Mouse (Mus musculus): ENCODE data around the gene Grm8.

Gene Grm8

DNA sequence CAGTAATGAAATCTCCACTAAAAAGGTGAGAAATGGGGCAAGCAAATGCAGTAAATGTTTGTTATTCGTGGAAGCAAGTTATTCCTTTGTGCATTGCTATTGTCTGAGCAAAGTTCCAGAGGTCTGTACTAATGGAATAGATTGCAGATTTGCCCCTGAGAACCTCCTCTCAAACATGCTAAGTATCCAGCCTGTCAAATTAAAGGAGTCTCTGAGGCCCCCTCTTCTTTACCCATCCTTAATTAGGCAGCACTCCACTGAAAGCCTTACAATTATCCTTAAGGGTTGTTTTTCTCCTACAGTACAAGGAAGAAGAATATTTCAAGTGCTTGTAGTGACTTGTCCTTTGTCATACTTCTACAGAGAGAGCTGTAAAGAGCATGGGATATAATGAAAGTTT, 617.4 kb downstream of the Grm8 start:
- no peak for DNase-seq

DNA sequence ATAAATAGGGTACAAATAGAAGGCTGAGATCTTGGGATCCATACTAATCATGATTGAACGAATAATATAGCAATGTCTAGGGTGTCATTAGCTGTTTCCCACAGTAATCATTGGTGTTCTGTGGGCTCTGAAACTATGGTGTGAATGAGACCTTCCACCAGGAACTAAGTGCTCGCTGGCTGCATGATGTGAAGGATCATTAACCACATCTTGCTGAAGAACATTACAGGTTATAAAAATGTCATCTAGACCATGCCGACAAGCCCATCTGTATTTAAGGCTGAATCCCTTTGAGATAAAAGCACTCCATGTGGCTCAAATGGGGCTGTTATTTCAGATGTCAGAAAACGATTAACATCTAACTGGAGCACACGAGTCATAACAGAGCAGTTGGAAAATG, 674.0 kb downstream of the Grm8 start:
- DNase-seq = no peak

DNA sequence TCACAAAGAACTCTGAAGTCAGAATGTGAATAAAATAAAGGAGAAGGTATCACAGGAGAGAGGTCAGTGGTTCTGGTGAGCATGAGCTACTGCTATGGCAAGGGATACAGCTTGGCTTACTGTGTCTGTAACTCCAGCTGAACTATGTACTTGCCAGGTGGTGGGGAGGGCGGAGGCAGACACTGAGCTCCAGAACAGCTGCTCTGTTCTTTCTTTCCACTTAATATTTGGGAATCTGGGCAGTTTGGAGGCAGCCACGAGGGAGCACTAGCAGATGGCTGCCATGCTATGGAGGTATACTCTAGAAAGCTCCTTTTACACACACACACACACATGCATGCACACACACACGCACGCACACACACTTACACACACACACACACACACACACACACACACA, 726.5 kb downstream of the Grm8 start:
- DNase-seq = peak; percentile 78

DNA sequence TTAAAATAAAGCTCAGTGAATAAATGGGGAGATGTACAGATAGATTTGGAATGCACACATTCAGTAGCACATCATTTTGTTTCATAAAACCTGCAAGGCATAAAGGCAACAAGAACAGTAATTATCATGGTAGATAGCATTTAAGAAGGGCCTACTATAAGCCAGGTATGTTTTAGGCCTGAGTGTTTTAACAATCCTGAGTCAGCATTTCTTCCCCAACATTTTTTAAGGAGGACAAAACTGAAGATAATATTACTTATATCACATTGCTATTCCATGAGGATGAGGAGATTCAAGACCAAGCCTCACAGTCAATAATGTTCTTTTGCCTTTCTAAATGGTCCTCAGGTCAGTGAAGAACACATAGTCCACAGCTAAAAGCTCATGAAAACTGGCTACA, 762.6 kb downstream of the Grm8 start:
- DNase-seq = no peak

DNA sequence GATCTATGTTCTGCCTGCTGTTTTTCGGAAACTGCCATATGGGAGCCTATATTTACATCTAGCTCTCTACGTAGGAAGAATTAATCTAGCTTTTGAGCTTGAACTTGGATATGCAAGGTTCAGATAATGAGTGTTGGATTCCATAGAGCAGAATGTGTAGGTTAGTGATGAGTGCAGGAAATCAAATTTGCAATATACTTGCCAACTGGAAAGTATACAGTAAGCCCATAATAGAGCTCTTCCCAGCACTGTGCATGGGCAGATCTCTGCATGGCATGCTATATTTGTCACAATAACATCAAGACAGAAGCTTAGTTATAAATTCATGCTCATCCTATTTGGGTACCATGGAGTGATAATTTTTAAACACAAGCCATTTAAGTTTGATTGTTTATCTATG, 763.9 kb downstream of the Grm8 start:
- no peak for DNase-seq

GRCm38 (mm10) chr6:27363775-27364174, 771.2 kb downstream of the Grm8 start:
- no peak for DNase-seq

GRCm38 (mm10) chr6:27360440-27360839, 774.5 kb downstream of the Grm8 start:
- no peak for DNase-seq

- no peak for DNase-seq
Observed at GRCm38 (mm10) chr6:27351147-27351546, 783.8 kb downstream of the Grm8 start.

DNA sequence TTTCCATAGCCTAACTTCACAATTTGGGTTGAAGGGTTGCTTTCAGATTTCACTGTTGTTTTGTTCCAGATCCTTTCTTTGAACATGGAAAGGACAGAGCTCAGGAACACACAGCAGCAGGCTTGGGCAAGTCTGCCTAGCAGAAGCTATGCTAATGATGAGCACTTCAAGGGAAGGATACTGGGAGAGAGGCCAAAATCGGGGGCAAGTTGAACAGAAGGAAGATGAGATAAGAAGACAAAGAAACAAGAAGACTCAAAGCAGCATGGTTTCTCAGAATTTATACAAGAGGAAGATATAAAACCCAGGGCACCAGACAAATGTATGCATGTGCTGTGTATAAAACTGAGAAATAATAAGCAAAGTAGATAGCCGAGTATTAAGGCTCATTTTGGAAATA, 786.7 kb downstream of the Grm8 start:
- peak; percentile 28 for DNase-seq

- no peak for DNase-seq
Observed at GRCm38 (mm10) chr6:27346311-27346710, 788.7 kb downstream of the Grm8 start.

GRCm38 (mm10) chr6:27340131-27340530, 794.8 kb downstream of the Grm8 start:
- DNase-seq = peak; percentile 69

GRCm38 (mm10) chr6:27318575-27318974, 816.4 kb downstream of the Grm8 start:
- no peak for DNase-seq

DNA sequence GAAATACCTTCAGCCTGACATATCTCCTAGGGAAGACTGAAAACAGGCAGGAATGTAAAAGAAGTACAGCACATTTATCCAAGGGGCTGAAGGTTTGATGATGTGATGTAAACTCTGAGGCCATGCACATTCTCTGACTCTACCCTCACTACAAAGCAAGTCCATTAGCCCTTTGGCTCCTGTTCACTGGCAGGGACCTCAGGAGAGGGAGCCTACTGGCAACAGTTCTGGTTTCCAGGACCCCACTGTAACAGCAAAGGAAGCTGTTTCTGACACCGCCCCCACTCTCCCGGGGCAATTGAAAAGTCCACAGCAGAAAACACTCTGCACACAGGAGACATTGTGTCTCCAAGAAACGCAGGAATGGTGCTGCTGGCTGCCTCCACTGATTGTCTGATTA, 817.6 kb downstream of the Grm8 start:
- no peak for DNase-seq

DNA sequence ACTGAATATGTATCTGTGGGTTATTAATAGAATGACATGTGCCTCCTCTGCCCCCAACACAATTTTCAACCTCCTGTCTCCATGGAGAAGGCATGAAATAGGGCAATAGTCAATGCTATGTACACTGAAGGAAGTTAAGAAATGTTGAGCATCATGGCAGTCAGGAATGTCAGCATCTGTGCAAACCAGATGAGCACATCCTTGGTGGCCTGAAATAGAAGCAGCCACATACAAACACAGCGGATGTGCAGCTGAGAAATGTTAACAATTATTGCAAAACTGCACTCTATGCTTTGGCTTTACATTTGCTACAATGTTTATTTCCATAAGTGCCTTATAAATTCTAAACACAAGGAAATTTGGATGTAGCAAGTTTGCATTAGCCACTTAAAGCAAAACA, 819.0 kb downstream of the Grm8 start:
- DNase-seq = no peak

DNA sequence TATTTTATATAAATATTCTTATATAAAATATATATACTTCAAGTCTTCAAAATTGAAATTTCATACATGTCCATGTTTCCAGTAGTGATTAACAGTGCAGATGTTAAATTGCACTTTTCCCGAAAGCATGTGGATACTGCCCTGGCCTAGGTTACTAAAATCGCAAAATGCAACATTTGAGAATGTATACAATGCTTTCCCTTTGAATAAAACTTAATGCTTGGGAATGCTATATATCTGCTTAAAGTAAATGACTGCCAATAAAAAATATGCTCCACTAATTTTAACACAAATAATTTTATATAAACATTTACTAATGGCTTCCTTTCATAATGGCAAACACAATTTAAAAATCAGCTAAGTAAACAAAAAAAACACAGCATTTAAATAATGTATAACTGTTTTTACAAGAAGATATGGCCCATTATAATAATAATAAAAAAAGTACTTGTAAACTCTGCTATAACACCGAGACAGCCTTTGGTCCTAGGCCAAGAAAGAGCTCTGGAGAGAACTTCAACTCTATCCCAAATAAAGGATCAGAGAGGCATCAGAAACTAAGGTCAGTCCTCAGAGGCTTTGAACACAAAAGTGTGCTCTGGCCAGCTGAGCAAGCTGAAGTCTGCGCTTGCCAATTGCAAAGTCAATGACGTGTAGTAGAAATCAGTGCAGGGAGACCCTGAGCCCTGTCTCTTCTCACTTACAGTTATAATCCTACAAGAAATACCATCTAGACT, 820.5 kb downstream of the Grm8 start:
- DNase-seq = no peak

DNA sequence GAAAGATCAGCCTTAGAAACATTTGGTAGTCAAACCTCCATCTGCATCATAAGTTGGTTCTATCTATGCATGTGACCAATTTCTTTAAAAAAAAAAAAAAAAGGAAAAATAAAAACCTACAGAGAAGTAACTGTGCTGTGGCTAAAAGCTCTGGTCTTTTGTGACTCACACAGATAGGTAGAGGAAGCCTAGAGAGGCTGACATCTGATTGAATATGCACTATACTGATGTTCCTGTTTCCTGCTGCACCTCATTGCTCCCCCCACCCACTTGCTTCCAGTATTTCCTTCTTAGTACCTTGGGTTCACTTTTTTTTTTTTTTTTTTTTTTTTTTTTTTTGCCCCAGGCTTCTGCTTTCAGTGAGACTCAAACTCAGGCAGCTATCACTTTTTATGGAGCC, 824.6 kb downstream of the Grm8 start:
- DNase-seq = no peak

- no peak for DNase-seq
Observed at GRCm38 (mm10) chr6:27305351-27305750, 829.6 kb downstream of the Grm8 start.

DNA sequence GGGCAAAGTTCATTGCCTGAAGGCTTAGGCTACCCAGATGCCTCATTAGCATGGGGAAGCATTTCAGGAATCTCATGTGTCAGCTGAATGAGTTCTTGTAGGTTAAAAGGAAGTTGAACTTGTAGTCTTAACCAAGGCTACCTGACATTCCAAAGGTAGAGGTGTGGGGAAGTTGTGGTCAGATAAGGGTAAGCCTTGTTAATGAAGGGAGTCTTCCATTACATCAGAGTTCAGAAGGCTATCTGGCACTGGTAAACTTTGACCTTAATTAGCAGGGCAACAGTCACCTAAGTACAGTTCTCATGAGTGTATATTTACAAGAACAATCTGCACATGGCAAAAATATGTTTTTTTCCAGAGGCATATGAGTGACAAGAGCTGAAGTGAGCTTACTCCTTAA, 870.0 kb downstream of the Grm8 start:
- no peak for DNase-seq

DNA sequence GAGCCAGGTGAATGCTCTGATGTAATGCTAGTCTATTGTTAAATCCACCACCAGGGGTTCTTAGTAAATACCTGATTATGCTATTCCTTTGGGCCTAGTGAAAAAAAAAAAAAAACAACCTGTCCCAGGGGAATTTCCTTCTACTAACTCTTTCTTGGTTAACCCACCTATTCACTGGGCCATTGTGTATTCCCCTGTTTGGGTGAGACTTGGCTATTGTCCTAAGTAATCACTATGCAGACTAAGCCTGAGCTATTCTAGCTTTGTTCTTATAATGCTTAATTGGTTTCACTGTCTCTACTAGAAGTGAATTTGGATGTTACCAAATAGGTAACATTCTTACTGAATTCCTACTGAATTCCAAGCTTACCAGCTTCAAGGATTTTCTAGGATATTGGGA, 872.4 kb downstream of the Grm8 start:
- no peak for DNase-seq

GRCm38 (mm10) chr6:27240416-27240815, 894.6 kb downstream of the Grm8 start:
- DNase-seq = no peak

GRCm38 (mm10) chr6:27239968-27240367, 895.0 kb downstream of the Grm8 start:
- no peak for DNase-seq
